Comparison of ENCODE assay signal across 11 mouse cellular contexts in the genomic region with DNA sequence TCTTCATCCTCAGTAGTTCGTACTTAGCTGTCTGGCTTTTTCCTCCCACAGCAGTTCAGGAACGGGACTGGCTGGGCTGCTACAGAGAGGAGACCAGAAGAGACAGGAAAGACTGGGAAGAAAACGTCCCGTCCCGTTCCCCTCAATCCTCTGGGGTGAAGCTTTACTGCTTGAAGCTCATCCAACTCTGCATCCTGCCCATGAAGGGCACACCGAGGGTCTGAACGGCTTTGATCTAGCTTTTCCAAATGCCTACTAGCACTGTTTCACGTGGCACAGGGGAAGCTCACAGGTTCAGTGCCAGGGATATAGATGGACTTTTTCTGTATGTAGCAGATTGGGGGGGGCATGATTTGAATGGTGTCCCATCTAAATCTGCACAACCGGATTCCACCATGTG. TPM values are rescaled to one million over a fixed set of nuclear protein-coding genes. Genes with fewer than 3 reads are reported as not detected.
DNase-seq lines count a peak whose midpoint lies in the region; ATAC-seq and TF ChIP-seq lines count a peak whose summit lies in the region.
"Had no signal": no experiment of that assay in that cellular context is flagged by ENCODE, and none has a peak within 500 bp of the region (broad histone marks: within the 10 kb centered on the region; RNA-seq: fewer than 3 reads in every experiment).

No protein-coding gene starts in this region.

- H3K4me1 ChIP-seq in heart, embryonic 15.5 days (replicated peaks), result peaks cover 8% of the 10 kb centered on the region
- H3K4me1 ChIP-seq in heart, adult 2 months (ENCODE audit: control insufficient read depth, insufficient read depth, low read length), result no peaks in the 10 kb centered on the region; the same call in 1 of the 2 replicates
- peaks cover 33% of the 10 kb centered on the region for H3K4me1 ChIP-seq in embryonic facial prominence, embryonic 10.5 days
- peaks cover 9% of the 10 kb centered on the region for H3K4me1 ChIP-seq in hindbrain, embryonic 10.5 days (replicated peaks)
- H3K4me1 ChIP-seq in liver, postnatal 0 days (ENCODE audit: insufficient read depth), result peaks cover 3% of the 10 kb centered on the region

- no peak for TF ChIP-seq EP300 in heart, adult 2 months (IDR thresholded peaks at IDR 0.05; ENCODE audit: insufficient read depth, low read depth, low read length)
- TF ChIP-seq EP300 in liver, postnatal 0 days (IDR thresholded peaks at IDR 0.05; ENCODE audit: low read depth), result no peak

- intact Hi-C loops in heart, adult 2 months (cut with DNase I), result loop anchor here (1.0 to 5.0 kb wide), 4 partner anchors 232 to 682 kb away; no protein-coding TSS in a partner anchor

- no peak overlapping the region for H3K27ac ChIP-seq in heart, embryonic 15.5 days
- no peak overlapping the region for H3K27ac ChIP-seq in heart, adult 2 months
- peak overlapping the region; percentile 78 for H3K27ac ChIP-seq in embryonic facial prominence, embryonic 10.5 days (replicated peaks)
- peak overlapping the region; percentile 85 for H3K27ac ChIP-seq in hindbrain, embryonic 10.5 days
- no peak overlapping the region for H3K27ac ChIP-seq in liver, postnatal 0 days (ENCODE audit: low read depth)

- no peak for ATAC-seq in heart, embryonic 15.5 days (replicated peaks; ENCODE audit: insufficient number of reproducible peaks, insufficient read depth, low FRiP score, low read depth)
- ATAC-seq in liver, postnatal 0 days, result no peak

- WGBS in heart, embryonic 15.5 days, result 35% methylated on average over 9 of the region's 9 CpGs
- 25% methylated on average over 9 of the region's 9 CpGs for WGBS in heart, adult 2 months
- 30% methylated on average over 9 of the region's 9 CpGs for WGBS in embryonic facial prominence, embryonic 10.5 days
- whole genome bisulfite sequencing in hindbrain, embryonic 10.5 days, result 29% methylated on average over 9 of the region's 9 CpGs
- WGBS in liver, postnatal 0 days (ENCODE audit: insufficient replicate concordance), result 28% methylated on average over 9 of the region's 9 CpGs

- H3K4me2 ChIP-seq in heart, embryonic 15.5 days, result peak overlapping the region; percentile 79
- peak overlapping the region; percentile 70 for H3K4me2 ChIP-seq in liver, postnatal 0 days (ENCODE audit: low read depth, low read length)

- no peak for TF ChIP-seq CTCF in heart, adult 2 months (IDR thresholded peaks at IDR 0.05)
- TF ChIP-seq CTCF in liver, postnatal 0 days (IDR thresholded peaks at IDR 0.05; ENCODE audit: low read depth), result no peak

- H3K9ac ChIP-seq in heart, embryonic 15.5 days, result no peak overlapping the region
- H3K9ac ChIP-seq in heart, adult 2 months (ENCODE audit: low read depth, low read length), result no peak overlapping the region
- no peak overlapping the region for H3K9ac ChIP-seq in liver, postnatal 0 days (replicated peaks)

- DNase-seq in heart, adult 2 months, result no peak
- no peak for DNase-seq in embryonic facial prominence, embryonic 10.5 days (ENCODE audit: low spot score)
- no peak for DNase-seq in hindbrain, embryonic 10.5 days (ENCODE audit: low spot score)
- no peak for DNase-seq in liver, postnatal 0 days
- no peak for DNase-seq in T-cell, adult 2 months (ENCODE audit: low spot score)
- DNase-seq in adrenal gland, postnatal 25 days, result no peak
- DNase-seq in kidney, adult 8-10 months, result no peak
- DNase-seq: adrenal gland, postnatal 10 days; right cerebral cortex, postnatal 25 days had no signal

- H3K79me2 ChIP-seq in heart, adult 2 months (replicated peaks; ENCODE audit: control insufficient read depth, insufficient read depth, low read length), result no peaks in the 10 kb centered on the region

- H3K27me3 ChIP-seq in heart, embryonic 15.5 days, result peaks cover 21% of the 10 kb centered on the region
- peaks cover 3% of the 10 kb centered on the region; the same call in 1 of the 2 replicates for H3K27me3 ChIP-seq in heart, adult 2 months (ENCODE audit: control insufficient read depth, insufficient read depth, low read length)
- peaks cover 42% of the 10 kb centered on the region for H3K27me3 ChIP-seq in embryonic facial prominence, embryonic 10.5 days (replicated peaks; ENCODE audit: low read depth, poor library complexity, severe bottlenecking)
- H3K27me3 ChIP-seq in hindbrain, embryonic 10.5 days (ENCODE audit: insufficient read depth, poor library complexity, severe bottlenecking), result peaks cover 25% of the 10 kb centered on the region
- H3K27me3 ChIP-seq in liver, postnatal 0 days (ENCODE audit: insufficient read depth, low read length), result peaks cover 14% of the 10 kb centered on the region

- H3K36me3 ChIP-seq in heart, embryonic 15.5 days, result no peaks in the 10 kb centered on the region
- H3K36me3 ChIP-seq in heart, adult 2 months (ENCODE audit: control insufficient read depth, insufficient read depth, low read length), result no peaks in the 10 kb centered on the region
- no peaks in the 10 kb centered on the region for H3K36me3 ChIP-seq in embryonic facial prominence, embryonic 10.5 days (replicated peaks)
- H3K36me3 ChIP-seq in hindbrain, embryonic 10.5 days, result no peaks in the 10 kb centered on the region
- no peaks in the 10 kb centered on the region for H3K36me3 ChIP-seq in liver, postnatal 0 days (replicated peaks; ENCODE audit: insufficient read depth, low read length)

- H3K9me3 ChIP-seq in heart, embryonic 15.5 days (replicated peaks), result no peaks in the 10 kb centered on the region
- H3K9me3 ChIP-seq in embryonic facial prominence, embryonic 10.5 days, result no peaks in the 10 kb centered on the region
- H3K9me3 ChIP-seq in hindbrain, embryonic 10.5 days, result no peaks in the 10 kb centered on the region
- H3K9me3 ChIP-seq in liver, postnatal 0 days (ENCODE audit: low read length), result no peaks in the 10 kb centered on the region
- H3K9me3 ChIP-seq: megakaryocyte, embryonic 14.5 days had no signal

- peak overlapping the region; percentile 48; the same call in 1 of the 2 replicates for H3K4me3 ChIP-seq in heart, embryonic 15.5 days
- H3K4me3 ChIP-seq in heart, adult 2 months, result no peak overlapping the region
- peak overlapping the region; percentile 57 for H3K4me3 ChIP-seq in embryonic facial prominence, embryonic 10.5 days
- H3K4me3 ChIP-seq in hindbrain, embryonic 10.5 days, result peak overlapping the region; percentile 60
- H3K4me3 ChIP-seq in liver, postnatal 0 days (ENCODE audit: low read depth, low read length), result 0 out of 2 replicates have a peak overlapping the region, but pooled peaks have one; percentile 27

- no peak for TF ChIP-seq POLR2A in heart, adult 2 months (IDR thresholded peaks at IDR 0.05; ENCODE audit: insufficient read depth, low read depth, low read length)

RNA-seq across cellular contexts. Expression of gene Hps1, which starts 16.0 kb away (rescaled TPM):
- polyA plus RNA-seq in heart, embryonic 15.5 days (2015; fragmentation: Nextera tagmentation; extraction: Ambion mirVana), result 4.3 and 7.4 TPM in 2 replicates
- total RNA-seq in heart, adult 2 months (2021), result 1 to 10 TPM; 1.6 to 1.7 TPM
- 2.6 and 6.6 TPM in 2 replicates for polyA plus RNA-seq in heart, adult 2 months (2012; rRNA removed)
- polyA plus RNA-seq in embryonic facial prominence, embryonic 10.5 days (2016; fragmentation: Nextera tagmentation; extraction: Ambion mirVana), result 20.0 and 21.2 TPM in 2 replicates
- polyA plus RNA-seq in hindbrain, embryonic 10.5 days (2016; fragmentation: Nextera tagmentation; extraction: Ambion mirVana), result 19.2 and 21.6 TPM in 2 replicates
- 4.7 and 5.3 TPM in 2 replicates for polyA plus RNA-seq in liver, postnatal 0 days (2015; fragmentation: Nextera tagmentation; extraction: Ambion mirVana)
- 25.2 and 30.3 TPM in 2 replicates for total RNA-seq in adrenal gland, postnatal 25 days (2021)

RNA-seq across cellular contexts. Expression of gene Pyroxd2, which starts 43.2 kb away (rescaled TPM):
- polyA plus RNA-seq in heart, embryonic 15.5 days (2015; fragmentation: Nextera tagmentation; extraction: Ambion mirVana), result 4.8 and 5.3 TPM in 2 replicates
- 1 to 10 TPM; 3.9 to 4.4 TPM for total RNA-seq in heart, adult 2 months (2021)
- polyA plus RNA-seq in heart, adult 2 months (2012; rRNA removed), result 4.6 and 4.7 TPM in 2 replicates
- 1.00 and 1.0 TPM in 2 replicates for polyA plus RNA-seq in embryonic facial prominence, embryonic 10.5 days (2016; fragmentation: Nextera tagmentation; extraction: Ambion mirVana)
- polyA plus RNA-seq in hindbrain, embryonic 10.5 days (2016; fragmentation: Nextera tagmentation; extraction: Ambion mirVana), result 0.68 and 1.3 TPM in 2 replicates
- 5.8 and 7.5 TPM in 2 replicates for polyA plus RNA-seq in liver, postnatal 0 days (2015; fragmentation: Nextera tagmentation; extraction: Ambion mirVana)
- total RNA-seq in adrenal gland, postnatal 25 days (2021), result 40.1 and 47.5 TPM in 2 replicates

Comparison
In these comparisons a context has a peak if more than half of its experiments do, and no peak if none do; other contexts are left out.
1. H3K27ac ChIP-seq: peak in embryonic facial prominence, embryonic 10.5 days (single experiment) and hindbrain, embryonic 10.5 days (single experiment); none in heart, embryonic 15.5 days (single experiment), heart, adult 2 months (single experiment) and liver, postnatal 0 days (single experiment).